Mouse (Mus musculus): ENCODE results near the gene Krba1.

The Krba1 gene

DNA sequence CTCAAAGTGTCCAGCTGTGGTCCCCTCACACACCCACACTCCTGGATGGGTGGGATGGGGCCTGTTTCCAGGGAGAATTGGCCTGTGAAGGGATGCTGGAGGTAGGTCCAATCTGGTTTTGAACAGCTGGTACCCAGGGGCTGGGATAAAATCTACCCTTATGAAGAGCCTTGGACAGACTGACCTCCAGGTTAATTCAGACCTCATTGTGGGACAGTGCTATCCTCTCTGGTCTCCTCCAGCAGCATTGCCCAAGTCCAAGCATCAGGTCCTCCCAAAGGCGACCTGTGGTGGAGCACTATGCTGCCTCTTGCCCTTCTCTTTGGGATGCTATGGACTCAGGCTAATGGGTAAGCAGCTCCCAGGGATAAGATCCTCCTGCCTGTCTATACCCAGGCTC lies 52.5 kb downstream of the Krba1 start, which contains the start of gene Sspo:
Gene Sspo (plus strand): TSS at position 301 of the 400 bp plus-strand sequence.
- in situ Hi-C loops (cut with MboI, MseI): no loop called here

DNA sequence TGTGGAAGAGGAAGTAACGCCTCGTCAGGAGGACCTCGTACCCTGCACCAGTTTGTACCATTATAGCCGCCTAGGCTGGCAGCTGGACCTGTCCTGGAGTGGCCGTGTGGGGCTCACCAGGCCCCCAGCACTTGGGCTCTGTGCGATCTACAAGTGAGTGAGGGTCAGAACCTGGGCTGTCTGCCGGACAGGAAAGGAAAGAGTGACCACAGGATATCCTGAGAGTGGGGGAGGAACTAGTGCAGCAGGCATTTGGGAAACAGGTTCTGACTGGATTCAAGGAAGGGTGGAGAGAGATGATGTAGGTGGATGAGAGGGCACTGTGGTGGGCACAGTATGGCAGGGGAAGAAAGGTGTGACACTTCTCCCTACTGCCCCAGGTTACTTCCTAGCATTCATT lies 53.1 kb downstream of the Krba1 start:
- in situ Hi-C loops (cut with MboI, MseI): no loop called here

DNA sequence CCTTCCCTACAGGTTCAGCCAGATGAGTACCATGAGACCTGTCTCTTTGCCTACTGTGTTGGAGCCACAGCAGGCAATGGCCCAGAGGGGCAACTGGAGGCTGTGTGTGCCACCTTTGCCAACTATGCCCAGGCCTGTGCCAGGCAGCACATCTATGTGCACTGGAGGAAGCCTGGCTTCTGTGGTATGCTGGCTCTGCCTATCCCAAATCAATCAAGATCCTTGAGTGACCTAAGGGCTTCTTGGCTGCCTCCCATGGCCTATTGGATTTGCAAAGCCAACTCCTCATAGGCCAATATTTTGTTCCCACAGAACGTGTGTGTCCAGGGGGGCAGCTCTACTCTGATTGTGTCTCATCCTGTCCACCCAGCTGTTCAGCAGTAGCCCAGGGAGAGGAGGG lies 56.8 kb downstream of the Krba1 start:
- in situ Hi-C loops (cut with MboI, MseI): no loop called here

DNA sequence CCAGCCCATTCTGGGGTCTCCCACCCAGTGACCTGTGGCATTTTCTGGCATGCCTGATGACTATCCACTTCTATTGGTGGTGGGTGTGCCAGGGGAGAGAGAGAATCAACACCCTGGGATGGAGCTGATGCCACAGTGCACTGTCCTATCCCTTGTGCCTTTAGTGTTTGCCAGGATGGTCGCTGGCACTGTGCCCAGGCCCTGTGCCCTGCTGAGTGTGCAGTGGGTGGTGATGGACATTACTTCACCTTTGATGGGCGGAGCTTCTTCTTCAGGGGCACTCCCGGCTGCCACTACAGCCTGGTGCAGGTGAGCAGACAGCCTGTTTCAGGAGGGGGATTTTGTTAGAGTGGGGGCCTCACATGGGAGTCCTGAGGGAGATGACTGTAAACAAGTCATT lies 57.4 kb downstream of the Krba1 start:
- in situ Hi-C loops (cut with MboI, MseI): no loop called here

DNA sequence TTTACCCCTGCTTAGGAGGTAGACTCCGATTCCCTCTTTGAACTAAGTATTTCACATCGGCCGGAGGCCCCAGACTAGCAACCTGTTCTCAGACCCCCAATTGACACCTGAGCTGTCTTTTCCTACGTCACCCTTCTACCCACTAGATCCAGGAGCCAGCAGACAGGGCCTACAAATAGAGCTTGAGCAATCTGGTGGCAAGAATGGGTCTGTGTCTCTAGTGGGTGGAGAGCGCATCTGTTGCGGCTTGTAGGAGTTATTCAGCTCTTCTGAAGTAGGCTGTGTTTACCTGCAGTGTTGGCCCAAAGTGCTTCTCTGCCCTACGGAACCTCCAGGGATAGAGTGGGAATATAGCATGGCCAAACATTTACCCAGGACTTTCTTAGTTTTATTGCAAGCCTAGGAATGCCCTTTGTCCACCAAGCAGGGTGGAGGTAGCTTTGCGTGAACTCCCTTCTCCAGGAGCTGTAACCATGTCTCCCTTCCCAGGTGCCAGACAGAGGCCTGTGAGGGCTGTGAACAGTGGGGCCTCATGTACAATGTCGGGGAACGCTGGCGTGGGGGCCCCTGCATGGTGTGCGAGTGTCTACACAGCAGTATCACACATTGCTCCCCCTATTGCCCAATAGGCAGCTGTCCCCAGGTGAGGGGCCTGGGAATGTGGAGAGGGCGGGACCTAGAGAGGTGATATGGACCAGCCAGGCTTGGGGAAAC lies 69.7 kb downstream of the Krba1 start:
- in situ Hi-C loops (cut with MboI, MseI): no loop called here

DNA sequence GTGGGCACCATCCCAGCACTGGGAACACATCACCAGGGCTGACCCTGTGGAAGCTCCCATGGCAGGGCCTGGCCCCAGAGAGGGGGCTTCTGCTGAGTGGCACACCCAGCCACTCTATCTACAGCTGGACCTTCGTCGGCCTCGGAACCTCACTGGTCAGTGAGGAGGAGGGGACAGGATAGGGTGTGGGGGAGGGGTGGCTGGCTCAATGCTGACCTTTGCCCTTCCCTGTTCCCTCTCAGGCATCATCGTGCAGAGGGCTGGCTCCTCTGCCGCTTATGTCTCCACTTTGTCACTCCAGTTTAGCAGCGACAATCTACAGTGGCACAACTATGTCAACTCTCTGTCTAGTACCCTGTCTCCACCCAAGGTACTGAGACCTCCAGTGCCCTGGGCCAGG lies 71.3 kb downstream of the Krba1 start:
- in situ Hi-C loops (cut with MboI, MseI): no loop called here

DNA sequence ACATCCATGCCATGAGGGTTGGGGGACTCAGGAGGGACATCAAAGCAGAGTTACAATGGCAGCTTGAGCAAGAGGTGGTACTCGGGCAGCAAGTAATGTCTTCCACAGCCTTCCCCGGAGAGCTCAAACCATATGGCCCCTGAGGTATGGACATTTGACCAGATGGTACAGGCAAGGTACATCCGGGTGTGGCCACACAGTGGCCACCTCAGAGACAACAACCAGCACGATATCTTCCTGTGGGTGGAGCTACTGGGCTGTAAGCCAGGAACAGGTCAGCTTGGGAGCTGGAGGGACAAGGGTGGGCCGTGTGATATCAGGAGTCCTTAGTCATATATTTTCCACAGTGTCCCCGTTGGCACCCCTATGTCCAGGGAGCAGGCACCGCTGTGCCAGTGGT lies 72.1 kb downstream of the Krba1 start:
- in situ Hi-C loops (cut with MboI, MseI): no loop called here

Measured in regulatory T cell (primary cell).